Mouse (Mus musculus) forebrain, embryonic 14.5 days (tissue): ENCODE measurements around the gene Otof. TPM values are rescaled to one million over a fixed set of nuclear protein-coding genes. Genes with fewer than 3 reads are reported as not detected.

ENCODE experiments used
- ATAC-seq: fragments of 200-750 bp; cut with Nextera tagmentation; 2 replicates; pipeline ENCODE4 v1.8.0; 2017; ENCODE audit warnings: mild to moderate bottlenecking, moderate library complexity
- DNase-seq: peaks from one replicate; pipeline ENCODE4 v3.0.0-alpha.2; 2015; ENCODE audit warnings: low spot score
- H3K27ac ChIP-seq: fragments of 300-500 bp; sonication (generic); 2 replicates; pipeline ENCODE4 v1.5.1; 2014; ENCODE audit warnings: low read depth, mild to moderate bottlenecking, control low read depth, low read length, moderate library complexity
- H3K27me3 ChIP-seq: fragments of 300-500 bp; sonication (generic); replicated peaks from 2 replicates; pipeline ENCODE4 v1.6.1; 2014; ENCODE audit warnings: low read length, control low read depth, mixed read lengths; ENCODE audit not compliant: control insufficient read depth, insufficient read depth
- H3K36me3 ChIP-seq: fragments of 300-500 bp; sonication (generic); 2 replicates; pipeline ENCODE4 v1.6.1; 2014; ENCODE audit warnings: low read length, control low read depth; ENCODE audit not compliant: control insufficient read depth, insufficient read depth
- H3K4me1 ChIP-seq: fragments of 300-500 bp; sonication (generic); 2 replicates; pipeline ENCODE4 v1.6.1; 2014; ENCODE audit warnings: antibody characterized with exemption, low read length, control low read depth; ENCODE audit not compliant: control insufficient read depth, insufficient read depth
- H3K4me2 ChIP-seq: fragments of 300-500 bp; sonication (generic); 2 replicates; pipeline ENCODE4 v1.6.1; 2014; ENCODE audit warnings: mild to moderate bottlenecking, control low read depth, low read length
- H3K4me3 ChIP-seq: fragments of 300-500 bp; sonication (generic); 2 replicates; pipeline ENCODE4 v1.5.1; 2014; ENCODE audit warnings: low read depth, low read length, control low read depth
- H3K9ac ChIP-seq: fragments of 300-500 bp; sonication (generic); 2 replicates; pipeline ENCODE4 v1.6.1; 2014; ENCODE audit warnings: mild to moderate bottlenecking, low read length, control low read depth, moderate library complexity
- H3K9me3 ChIP-seq: fragments of 300-500 bp; sonication (generic); replicated peaks from 2 replicates; pipeline ENCODE4 v1.6.1; 2016; ENCODE audit warnings: low read length, control low read depth, mixed read lengths; ENCODE audit not compliant: control insufficient read depth
- WGBS: fragments of 180-500 bp; shearing (Covaris S2); extraction: QIAGEN DNeasy Blood & Tissue Kit; methylation state at CpG from one replicate; pipeline ENCODE4 v1.1.7; 2014; 5-methylcytosine and 5-hydroxymethylcytosine counted together
- polyA plus RNA-seq: library from polyadenylated mRNA; unstranded; fragments of >200 nt; fragmentation: Nextera tagmentation; extraction: Ambion mirVana; gene quantifications from 2 replicates; pipeline ENCODE4 v1.2.1, GENCODE M21; 2014

The Otof gene
- polyA plus RNA-seq, 1 experiment from 2014 or later, result 0.55 TPM

- ATAC-seq, result peak; percentile 80
- 4% methylated on average over 9 of the region's 9 CpGs for WGBS
- H3K27ac ChIP-seq, result no peak overlapping the region
Measured at GRCm38 (mm10) chr5:30343107-30343506, 118.6 kb downstream of the Otof start.

DNA sequence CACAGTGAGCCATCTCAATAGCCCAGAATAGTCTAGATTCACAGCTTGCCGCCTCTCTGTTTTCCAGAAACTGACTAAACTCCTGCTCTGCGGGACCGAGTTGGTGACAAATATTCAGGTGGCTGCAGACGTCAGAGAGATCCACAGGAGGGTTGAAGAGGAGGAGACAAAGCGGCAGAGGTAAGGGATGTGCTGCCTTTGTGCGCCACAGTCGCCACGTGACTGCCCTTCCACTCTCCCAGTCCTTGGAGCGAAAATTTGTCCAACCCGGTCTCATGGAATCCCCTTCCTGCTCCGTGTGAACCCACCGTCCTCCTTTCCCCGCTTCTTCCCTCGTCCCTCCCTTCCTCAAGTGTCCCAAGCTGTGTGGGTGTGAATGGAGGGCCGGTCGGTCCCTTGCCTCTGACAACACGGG lies 119.1 kb downstream of the Otof start:
- ATAC-seq (peak; percentile 23; the same call in 1 of the 2 replicates), DNase-seq (no peak)
- no peaks in the 10 kb centered on the region for H3K27me3 ChIP-seq
- peak overlapping the region; percentile 17; the same call in 1 of the 2 replicates for H3K9ac ChIP-seq
- H3K4me1 ChIP-seq, result no peaks in the 10 kb centered on the region
- peak overlapping the region; percentile 49 for H3K4me2 ChIP-seq
- no peaks in the 10 kb centered on the region for H3K36me3 ChIP-seq
- no peaks in the 10 kb centered on the region for H3K9me3 ChIP-seq
- H3K4me3 ChIP-seq, result peak overlapping the region; percentile 14; the same call in 1 of the 2 replicates
- no peak overlapping the region for H3K27ac ChIP-seq
- 8% methylated on average over 17 of the region's 17 CpGs for WGBS

More at GRCm38 (mm10) chr5:30343107-30343506, 118.6 kb downstream of the Otof start:
- Histone ChIP-seq H3K36me3 (no peaks in the 10 kb centered on the region), H3K4me1 (no peaks in the 10 kb centered on the region), H3K9me3 (no peaks in the 10 kb centered on the region), H3K4me2 (peak overlapping the region; percentile 49), H3K27me3 (no peaks in the 10 kb centered on the region), H3K9ac (peak overlapping the region; percentile 17; the same call in 1 of the 2 replicates), H3K4me3 (peak overlapping the region; percentile 14; the same call in 1 of the 2 replicates)
- peak; percentile 84 for DNase-seq

- DNase-seq (no peak), ATAC-seq (no peak)
- Histone ChIP-seq H3K4me1 (no peaks in the 10 kb centered on the region), H3K9me3 (no peaks in the 10 kb centered on the region), H3K27me3 (no peaks in the 10 kb centered on the region), H3K36me3 (no peaks in the 10 kb centered on the region), H3K4me3 (no peak overlapping the region), H3K9ac (no peak overlapping the region), H3K27ac (no peak overlapping the region), H3K4me2 (no peak overlapping the region)
- WGBS, result 79% methylated on average over 11 of the region's 11 CpGs
Measured at GRCm38 (mm10) chr5:30341601-30342365, 119.9 kb downstream of the Otof start.

GRCm38 (mm10) chr5:30340815-30341214 lies 120.9 kb downstream of the Otof start:
- Histone ChIP-seq H3K9ac (no peak overlapping the region), H3K4me1 (no peaks in the 10 kb centered on the region), H3K4me2 (no peak overlapping the region), H3K36me3 (no peaks in the 10 kb centered on the region), H3K4me3 (no peak overlapping the region), H3K27me3 (no peaks in the 10 kb centered on the region), H3K27ac (no peak overlapping the region), H3K9me3 (no peaks in the 10 kb centered on the region)
- 84% methylated on average over 5 of the region's 5 CpGs for WGBS
- DNase-seq (no peak), ATAC-seq (no peak)

Other genes starting within 250 kb of the Otof start
- 24.2 and 31.1 TPM in 2 replicates for gene Selenoi, start 229.4 kb downstream of the Otof start, polyA plus RNA-seq
- gene Drc1, start 180.5 kb downstream of the Otof start, polyA plus RNA-seq, result 3.9 and 5.7 TPM in 2 replicates
- gene 1700001C02Rik, start 4.1 kb upstream of the Otof start, polyA plus RNA-seq, result 1.4 and 1.9 TPM in 2 replicates
- not detected in 2 replicates for gene Cib4, start 83.9 kb upstream of the Otof start, polyA plus RNA-seq
- gene Kcnk3, start 126.2 kb upstream of the Otof start, polyA plus RNA-seq, result 2.1 and 2.5 TPM in 2 replicates
- gene Slc35f6, start 186.0 kb upstream of the Otof start, polyA plus RNA-seq, result 33.6 and 35.1 TPM in 2 replicates
- 147 and 206 TPM in 2 replicates for gene Cenpa, start 204.8 kb upstream of the Otof start, polyA plus RNA-seq
- gene Dpysl5, start 249.6 kb upstream of the Otof start, polyA plus RNA-seq, result 152 and 207 TPM in 2 replicates